Mouse (Mus musculus): ENCODE measurements around the gene Gm4869.

- TF ChIP-seq CTCF (IDR thresholded peaks at IDR 0.05; ENCODE audit: low read depth): no peak
- no peak for TF ChIP-seq EP300 (IDR thresholded peaks at IDR 0.05; ENCODE audit: low read depth)
These were observed 609 bp downstream of the Gm4869 start for GRCm38 (mm10) chr5:140446054-140446453.

Data from liver, postnatal 0 days (tissue).